Comparison of ENCODE assay signal across 23 mouse cellular contexts in the genomic region with DNA sequence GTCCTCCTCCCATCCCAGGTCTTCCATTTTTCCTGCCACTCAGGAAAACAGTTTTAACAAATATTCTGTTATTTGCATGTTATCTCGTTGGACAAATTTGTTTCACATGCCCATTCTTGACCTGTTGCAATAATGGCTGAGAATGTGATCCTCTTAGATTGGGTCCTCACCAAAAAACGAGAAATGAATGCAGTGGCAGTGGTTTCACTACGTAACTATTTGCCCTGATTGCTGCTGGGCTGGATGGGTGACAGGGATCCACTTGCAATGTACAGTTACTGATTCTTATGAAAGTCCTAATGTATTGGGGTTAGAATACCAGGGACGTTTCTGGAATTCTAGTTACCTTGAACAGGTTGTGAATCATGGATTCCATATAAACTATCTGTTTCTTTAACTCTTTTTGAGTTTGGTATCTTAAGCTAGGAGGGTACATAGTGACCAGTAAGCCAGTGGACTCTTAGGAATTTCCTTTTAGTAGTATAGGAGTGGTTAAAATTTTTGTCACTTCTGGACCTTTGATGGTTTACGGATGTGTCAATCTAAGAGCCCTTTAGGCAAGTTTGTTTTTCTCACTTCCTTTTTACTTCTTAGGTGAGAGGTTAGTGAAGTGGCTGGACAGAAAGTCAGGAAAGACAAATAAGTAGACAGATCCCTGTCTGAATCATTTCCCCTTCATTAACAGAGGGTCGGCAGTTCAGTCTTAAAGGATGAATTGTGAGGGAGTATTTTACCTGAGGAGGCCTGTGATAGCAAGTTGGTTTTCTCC. TPM values are rescaled to one million over a fixed set of nuclear protein-coding genes. Genes with fewer than 3 reads are reported as not detected.
DNase-seq lines count a peak whose midpoint lies in the region; ATAC-seq and TF ChIP-seq lines count a peak whose summit lies in the region.
"Had no signal": no experiment of that assay in that cellular context is flagged by ENCODE, and none has a peak within 500 bp of the region (broad histone marks: within the 10 kb centered on the region; RNA-seq: fewer than 3 reads in every experiment).

No protein-coding gene starts in this region.

- H3K4me2 ChIP-seq in lung, postnatal 0 days (replicated peaks; ENCODE audit: low read depth, low read length): no peak overlapping the region
- H3K4me2 ChIP-seq: embryonic facial prominence, embryonic 12.5 days; forebrain, embryonic 13.5 days; forebrain, embryonic 15.5 days had no signal

- peak; percentile 16 for DNase-seq in lung, postnatal 0 days (ENCODE audit: low spot score)
- no peak for DNase-seq in lung, postnatal 14 days
- no peak for DNase-seq in spleen, postnatal 4 days (ENCODE audit: low spot score in 2 of 2)
- no peak for DNase-seq in kidney, postnatal 4 days
- DNase-seq in adrenal gland, adult (ENCODE audit: inconsistent age in 2 of 2, low spot score in 1 of 2): no peak
- DNase-seq: adrenal gland, adult 2 months; adrenal gland, postnatal 14 days; adrenal gland, postnatal 36 days; cerebellum, adult 11-12 months; cerebellum, adult 2 months; cerebellum, adult 9-10 months; cerebellum, postnatal 10 days; cerebellum, postnatal 25 days; forebrain, postnatal 0 days had no signal

- no peaks in the 10 kb centered on the region for H3K9me3 ChIP-seq in lung, postnatal 0 days (ENCODE audit: low read length)
- H3K9me3 ChIP-seq: embryonic facial prominence, embryonic 10.5 days; embryonic facial prominence, embryonic 12.5 days; forebrain, embryonic 13.5 days; forebrain, embryonic 15.5 days; G1E had no signal

- H3K4me3 ChIP-seq in lung, postnatal 0 days (ENCODE audit: low read depth, low read length): no peak overlapping the region
- H3K4me3 ChIP-seq: embryonic facial prominence, embryonic 10.5 days; embryonic facial prominence, embryonic 12.5 days; forebrain, embryonic 13.5 days; forebrain, embryonic 15.5 days had no signal

- H3K36me3 ChIP-seq in lung, postnatal 0 days (ENCODE audit: insufficient read depth, low read length): no peaks in the 10 kb centered on the region

- H3K27me3 ChIP-seq in lung, postnatal 0 days (replicated peaks; ENCODE audit: insufficient read depth, low read length): no peaks in the 10 kb centered on the region
- H3K27me3 ChIP-seq: embryonic facial prominence, embryonic 12.5 days; forebrain, embryonic 13.5 days; forebrain, embryonic 15.5 days; Patski had no signal

- TF ChIP-seq EP300 in lung, postnatal 0 days (IDR thresholded peaks at IDR 0.05): no peak

- TF ChIP-seq CTCF in lung, postnatal 0 days (IDR thresholded peaks at IDR 0.05): no peak

- H3K27ac ChIP-seq in lung, postnatal 0 days (ENCODE audit: low read length): no peak overlapping the region
- H3K27ac ChIP-seq: embryonic facial prominence, embryonic 10.5 days; embryonic facial prominence, embryonic 12.5 days; forebrain, embryonic 13.5 days; forebrain, embryonic 15.5 days had no signal

- no peak for ATAC-seq in lung, postnatal 0 days
- peak; percentile 78 for ATAC-seq in granulocyte monocyte progenitor cell, adult 5-6 weeks (replicated peaks; ENCODE audit: poor library complexity, severe bottlenecking)
- 0 out of 2 replicates have a peak, but pooled peaks have one; percentile 50 for ATAC-seq in megakaryocyte progenitor cell, adult 5-6 weeks (replicated peaks; ENCODE audit: poor library complexity)
- ATAC-seq: activated CD4-positive, CD25-positive, alpha-beta regulatory T cell, adult 4 months; forebrain, embryonic 13.5 days; forebrain, embryonic 15.5 days; forebrain, postnatal 0 days; Patski had no signal

- WGBS in lung, postnatal 0 days: 45% methylated on average over 6 of the region's 6 CpGs

- no peaks in the 10 kb centered on the region; the same call in 1 of the 2 replicates for H3K4me1 ChIP-seq in lung, postnatal 0 days (ENCODE audit: insufficient read depth, low read depth, low read length)
- H3K4me1 ChIP-seq: embryonic facial prominence, embryonic 10.5 days; embryonic facial prominence, embryonic 12.5 days; forebrain, embryonic 13.5 days had no signal

- no peak overlapping the region for H3K9ac ChIP-seq in lung, postnatal 0 days (replicated peaks; ENCODE audit: low read depth)
- H3K9ac ChIP-seq: embryonic facial prominence, embryonic 12.5 days; forebrain, embryonic 13.5 days; forebrain, embryonic 15.5 days; forebrain, postnatal 0 days had no signal

RNA-seq across cellular contexts. Expression of a gene that starts 31.1 kb away (rescaled TPM):
- 16.0 and 17.7 TPM in 2 replicates for polyA plus RNA-seq in lung, postnatal 0 days (2015; fragmentation: Nextera tagmentation; extraction: Ambion mirVana)
- 43.5 and 60.4 TPM in 2 replicates for total RNA-seq in granulocyte monocyte progenitor cell, adult 5-6 weeks (2014; fragmentation: Nextera tagmentation)
- total RNA-seq in granulocyte monocyte progenitor cell, adult 5-6 weeks (2017): 33.8 and 45.6 TPM in 2 replicates
- 48.3 and 62.8 TPM in 2 replicates for total RNA-seq in megakaryocyte progenitor cell, adult 5-6 weeks (2015)
- 27.1 and 50.4 TPM in 2 replicates for total RNA-seq in megakaryocyte progenitor cell, adult 5-6 weeks (2017)
